Mouse (Mus musculus) retina, adult 2 months (tissue): Measurements from ENCODE around the gene Zfyve21.
A peak's percentile ranks its signal among the peaks of the same experiment; 100 is the strongest.

ENCODE experiments used
- DNase-seq: peaks from one replicate; pipeline ENCODE4 v3.0.0-alpha.2; 2012; ENCODE audit warnings: low read depth, low spot score

The Zfyve21 gene

GRCm38 (mm10) chr12:111842565-111843433 is 28.8 kb downstream of the Zfyve21 start:
- no peak for DNase-seq

- DNase-seq = no peak
These were observed 29.5 kb downstream of the Zfyve21 start for GRCm38 (mm10) chr12:111843470-111843869.

- DNase-seq = no peak
These were observed 32.0 kb downstream of the Zfyve21 start for GRCm38 (mm10) chr12:111845953-111846352.

- DNase-seq = no peak
These were observed 32.8 kb downstream of the Zfyve21 start for GRCm38 (mm10) chr12:111846815-111847214.

GRCm38 (mm10) chr12:111848300-111848798 is 34.4 kb downstream of the Zfyve21 start:
- DNase-seq = no peak

DNA sequence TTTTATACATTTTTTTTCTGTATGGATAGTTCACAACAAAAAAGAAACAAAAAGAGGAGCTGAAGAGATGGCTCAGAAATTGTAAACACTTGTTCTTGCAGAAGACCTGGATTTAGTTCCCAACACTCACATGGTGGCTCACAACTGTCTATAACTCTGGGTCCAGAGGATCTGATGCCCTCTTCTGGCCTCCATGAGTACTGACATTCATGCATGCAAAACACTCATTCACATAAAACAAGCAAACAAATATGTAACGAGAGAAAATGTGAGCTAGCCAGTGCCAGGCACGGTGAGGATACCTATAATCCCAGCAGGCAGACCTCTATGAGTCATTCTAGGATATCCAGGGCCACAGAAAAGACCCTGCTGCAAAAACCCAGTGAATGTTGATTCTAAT is 37.3 kb downstream of the Zfyve21 start:
- DNase-seq = no peak

DNA sequence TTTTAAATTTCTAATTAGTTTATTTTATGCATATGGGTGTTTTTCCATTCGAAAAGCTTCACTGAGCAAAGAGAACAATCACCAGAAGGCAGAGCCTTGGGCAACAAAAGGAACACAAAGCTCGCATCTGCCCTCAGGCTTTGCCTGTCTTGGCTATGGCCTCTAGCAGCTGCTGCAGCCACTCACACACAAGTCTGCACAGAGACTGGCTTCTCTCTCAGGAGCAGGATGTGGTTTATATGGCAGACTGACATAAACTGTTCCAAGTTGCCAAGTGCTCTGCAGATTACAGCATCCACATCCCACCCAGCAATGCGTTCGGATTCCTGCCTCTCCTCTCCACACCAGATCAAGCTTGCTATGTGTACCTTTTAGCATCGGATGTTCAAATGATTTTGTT is 37.8 kb downstream of the Zfyve21 start:
- DNase-seq = no peak

DNA sequence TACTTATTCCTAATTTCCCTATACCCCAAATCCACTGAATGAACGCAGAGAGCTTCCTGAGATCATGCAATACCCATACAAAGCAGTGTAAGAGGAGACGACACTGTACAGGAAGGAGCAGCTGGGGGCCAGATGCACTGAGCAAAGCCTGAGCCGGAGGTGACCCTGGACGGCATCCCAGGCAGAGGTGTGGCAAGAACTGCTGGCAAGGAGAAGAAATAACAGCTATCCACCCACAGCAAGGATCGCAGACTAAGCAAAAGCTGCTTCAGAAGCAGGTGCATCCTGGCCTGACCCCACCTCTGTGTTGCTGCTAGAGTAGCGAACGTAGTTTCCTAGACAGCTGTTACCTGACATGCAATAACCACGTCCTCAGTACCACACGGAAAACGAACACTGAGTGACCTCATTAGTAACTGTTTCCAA is 39.1 kb downstream of the Zfyve21 start:
- no peak for DNase-seq

GRCm38 (mm10) chr12:111853546-111853945 is 39.6 kb downstream of the Zfyve21 start:
- no peak for DNase-seq

DNA sequence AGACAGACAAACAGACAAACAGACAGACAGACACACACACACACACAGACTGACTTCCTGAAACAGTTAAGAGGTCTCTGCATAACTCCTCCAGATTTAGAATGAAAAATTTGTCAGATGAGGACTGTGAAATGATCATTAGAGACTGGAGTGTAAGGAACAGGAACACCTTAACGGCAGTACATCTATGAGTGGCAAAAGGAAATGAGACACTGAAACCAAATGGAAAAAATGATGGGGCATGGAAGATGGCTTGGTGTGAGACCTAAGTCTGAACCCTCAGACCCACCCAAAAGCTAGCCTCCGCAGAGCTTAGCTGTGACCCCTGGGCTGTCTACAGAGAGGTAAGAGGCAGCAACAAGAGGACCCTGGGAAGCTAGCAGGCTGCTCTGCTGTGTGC is 41.5 kb downstream of the Zfyve21 start:
- DNase-seq = no peak

GRCm38 (mm10) chr12:111864206-111864824 is 50.3 kb downstream of the Zfyve21 start:
- no peak for DNase-seq

DNA sequence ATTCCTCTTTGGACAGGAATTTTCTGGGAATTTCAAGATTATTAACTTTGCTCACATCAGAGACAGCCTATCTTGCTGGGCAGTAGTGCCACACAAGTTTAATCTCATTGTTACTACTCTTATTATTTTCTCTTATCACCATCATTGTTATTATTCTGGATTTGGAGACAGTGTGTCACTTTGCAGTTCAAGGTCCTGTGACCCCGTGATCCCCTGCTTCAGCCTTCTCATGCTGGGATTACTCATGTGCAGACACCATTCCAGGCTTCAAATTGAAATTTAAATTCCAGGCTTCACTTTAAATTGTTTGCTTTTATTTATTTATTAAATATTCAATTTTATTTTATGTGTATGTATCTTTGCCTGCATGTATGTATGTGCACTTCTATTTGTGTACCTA is 55.8 kb downstream of the Zfyve21 start:
- DNase-seq = no peak

DNA sequence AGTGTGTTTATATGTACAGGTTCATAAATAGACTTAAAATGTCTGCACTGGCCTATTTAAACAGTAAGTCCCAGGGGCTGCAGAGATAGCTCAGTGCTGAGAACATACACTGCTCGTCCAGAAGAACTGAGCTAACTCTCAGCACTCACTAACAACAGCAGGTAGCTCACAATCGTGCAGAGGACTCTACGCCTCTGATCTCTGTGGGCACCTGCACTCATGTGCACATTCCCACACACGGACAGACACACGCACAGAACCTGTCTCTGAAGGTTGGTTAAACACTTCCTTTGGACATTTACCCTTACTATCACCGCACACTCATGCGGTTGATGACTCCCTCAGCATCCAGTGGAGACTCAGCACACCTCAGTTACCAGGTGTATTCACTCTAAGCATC is 56.8 kb downstream of the Zfyve21 start:
- DNase-seq = no peak

DNA sequence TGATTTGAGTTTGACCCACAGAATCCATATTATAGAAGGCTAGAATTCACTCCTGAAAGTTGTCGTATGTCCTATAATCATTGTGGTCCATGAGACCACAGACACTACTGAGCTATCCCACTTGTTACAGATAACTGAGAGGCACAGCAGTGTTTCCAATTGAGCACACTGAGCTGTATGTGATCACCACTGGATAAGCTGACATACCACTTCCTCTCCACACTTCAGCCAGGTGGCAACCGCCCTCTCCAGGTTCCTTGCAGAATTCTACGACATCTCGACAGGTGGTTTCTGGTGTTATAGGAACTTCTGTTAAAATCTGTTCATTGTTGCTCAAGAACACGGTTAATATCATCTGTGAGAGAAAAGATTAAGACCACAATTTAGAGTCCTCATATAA is 58.1 kb downstream of the Zfyve21 start:
- DNase-seq = no peak

GRCm38 (mm10) chr12:111874601-111875140 is 60.7 kb downstream of the Zfyve21 start:
- no peak for DNase-seq

DNA sequence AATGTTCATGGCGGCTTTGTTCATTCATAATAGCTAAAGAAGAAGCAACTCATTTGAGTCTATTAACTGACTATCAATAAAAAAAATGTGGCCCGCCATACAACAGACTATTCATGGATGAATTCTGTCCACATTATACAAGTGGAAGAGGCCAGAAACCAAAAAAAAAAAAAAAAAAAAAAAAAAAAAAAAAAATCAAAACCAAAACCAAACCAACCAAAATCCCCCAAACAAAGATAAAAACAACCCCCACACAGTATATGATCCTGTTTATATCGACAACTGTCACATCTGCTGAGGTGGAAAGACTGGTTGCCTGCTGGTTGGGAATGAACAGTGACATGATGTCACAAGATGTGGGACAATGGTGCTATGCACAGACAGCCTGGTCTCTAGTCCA is 61.5 kb downstream of the Zfyve21 start:
- DNase-seq = no peak

DNA sequence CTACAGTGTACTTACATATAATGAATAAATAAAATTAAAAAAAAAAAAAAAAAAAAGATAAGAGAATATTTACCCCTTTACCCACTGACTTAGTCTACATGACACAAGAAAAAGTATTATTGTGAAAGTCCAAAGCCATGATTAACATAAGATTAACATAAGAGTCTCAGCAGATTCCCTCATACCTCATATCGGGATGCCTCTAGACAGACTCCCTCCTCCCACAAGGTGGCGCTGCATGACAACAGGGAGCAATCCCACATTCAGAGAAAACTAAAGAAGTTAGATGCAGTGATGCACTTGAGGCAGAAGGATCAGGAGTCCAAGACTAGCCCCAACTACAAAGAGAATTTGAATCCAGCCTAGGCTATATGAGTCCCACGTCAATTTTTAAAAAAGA is 64.2 kb downstream of the Zfyve21 start:
- DNase-seq = peak; percentile 71
